In the genomic region with DNA sequence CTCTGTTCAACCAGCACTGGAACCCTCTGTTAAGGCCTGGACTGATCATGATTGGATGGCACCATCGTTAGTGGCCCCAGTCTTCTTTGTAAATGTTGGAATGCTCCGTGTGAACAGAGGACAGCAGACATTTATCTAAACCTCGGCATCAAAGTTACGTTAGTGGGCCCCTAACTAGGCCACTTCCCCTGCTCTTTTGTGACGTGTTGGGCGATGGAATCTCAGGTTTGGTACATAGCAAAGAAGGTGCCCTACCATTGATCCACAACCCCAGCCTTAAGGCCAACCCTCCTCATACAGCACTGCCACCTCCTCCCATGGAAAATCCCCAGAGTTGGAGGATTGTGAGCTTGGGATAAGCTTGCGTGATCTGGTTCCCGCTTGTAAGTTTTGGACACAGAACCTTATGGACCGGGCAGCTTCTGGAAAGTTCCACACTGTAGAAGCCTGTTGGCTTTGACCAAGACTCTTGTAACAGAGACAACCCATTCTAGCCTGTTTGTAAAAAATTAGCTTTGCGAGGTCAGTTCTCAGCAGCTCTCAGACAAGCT, we compare ENCODE assay signal across 19 mouse cellular contexts. TPM values are rescaled to one million over a fixed set of nuclear protein-coding genes. Genes with fewer than 3 reads are reported as not detected.
"Had no signal": no experiment of that assay in that cellular context is flagged by ENCODE, and none has a peak within 500 bp of the region (broad histone marks: within the 10 kb centered on the region; RNA-seq: fewer than 3 reads in every experiment).

No protein-coding gene starts in this region.

- H3K36me3 ChIP-seq: midbrain, embryonic 10.5 days; midbrain, embryonic 13.5 days; neural tube, embryonic 13.5 days; neural tube, embryonic 15.5 days had no signal

- H3K27ac ChIP-seq: midbrain, embryonic 10.5 days; midbrain, embryonic 13.5 days; neural tube, embryonic 13.5 days; neural tube, embryonic 15.5 days had no signal

- H3K4me3 ChIP-seq: midbrain, embryonic 10.5 days; midbrain, embryonic 13.5 days; myocyte; neural tube, embryonic 13.5 days; neural tube, embryonic 15.5 days had no signal

- H3K4me2 ChIP-seq: lung, embryonic 14.5 days; midbrain, embryonic 13.5 days; neural tube, embryonic 13.5 days; neural tube, embryonic 15.5 days had no signal

- H3K9me3 ChIP-seq: midbrain, embryonic 13.5 days; neural tube, embryonic 13.5 days; neural tube, embryonic 15.5 days had no signal

- H3K9ac ChIP-seq: lung, embryonic 14.5 days; midbrain, embryonic 13.5 days; neural tube, embryonic 13.5 days; neural tube, embryonic 15.5 days had no signal

- ATAC-seq: midbrain, embryonic 13.5 days; midbrain, embryonic 16.5 days had no signal

- H3K27me3 ChIP-seq: midbrain, embryonic 13.5 days; neural tube, embryonic 15.5 days had no signal

- DNase-seq: lung, adult 18-20 months; lung, embryonic 14.5 days; lung, postnatal 10 days; lung, postnatal 4 days; retina, postnatal 1 day; right cerebral cortex, adult 18-20 months; right cerebral cortex, postnatal 25 days; right cerebral cortex, postnatal 4 days; spleen, adult 18-20 months; thymus, adult 18-20 months; thymus, postnatal 14 days; thymus, postnatal 36 days had no signal

RNA-seq across cellular contexts. Expression of a gene that starts 19.3 kb away (rescaled TPM):
- total RNA-seq: megakaryocyte-erythroid progenitor cell, adult 5-6 weeks had no signal
- polyA plus RNA-seq: lung, embryonic 14.5 days had no signal
